In genomic region chr13:3642049-3642448, GRCm38 (mm10) we compare ENCODE assay signal across 9 mouse cellular contexts. TPM values are rescaled to one million over a fixed set of nuclear protein-coding genes. Genes with fewer than 3 reads are reported as not detected.
DNase-seq lines count a peak whose midpoint lies in the region; ATAC-seq and TF ChIP-seq lines count a peak whose summit lies in the region.
"Had no signal": no experiment of that assay in that cellular context is flagged by ENCODE, and none has a peak within 500 bp of the region (broad histone marks: within the 10 kb centered on the region; RNA-seq: fewer than 3 reads in every experiment).

No protein-coding gene starts in this region.

- H3K27me3 ChIP-seq in hindbrain, embryonic 10.5 days (ENCODE audit: insufficient read depth, poor library complexity, severe bottlenecking): no peaks in the 10 kb centered on the region
- no peaks in the 10 kb centered on the region for H3K27me3 ChIP-seq in hindbrain, embryonic 14.5 days (ENCODE audit: control insufficient read depth, insufficient read depth, low read length)
- no peaks in the 10 kb centered on the region for H3K27me3 ChIP-seq in hindbrain, postnatal 0 days (ENCODE audit: insufficient read depth, low read length)
- H3K27me3 ChIP-seq in liver, embryonic 15.5 days: no peaks in the 10 kb centered on the region
- H3K27me3 ChIP-seq: embryonic facial prominence, embryonic 12.5 days had no signal

- H3K27ac ChIP-seq in hindbrain, embryonic 10.5 days: no peak overlapping the region
- no peak overlapping the region for H3K27ac ChIP-seq in hindbrain, embryonic 14.5 days
- no peak overlapping the region for H3K27ac ChIP-seq in hindbrain, postnatal 0 days
- H3K27ac ChIP-seq in liver, embryonic 15.5 days (replicated peaks): 0 out of 2 replicates have a peak overlapping the region, but pooled peaks have one; percentile 14
- H3K27ac ChIP-seq: embryonic facial prominence, embryonic 12.5 days had no signal

- DNase-seq in hindbrain, embryonic 10.5 days (ENCODE audit: low spot score): peak; percentile 32
- DNase-seq in hindbrain, embryonic 14.5 days (ENCODE audit: low spot score): no peak
- DNase-seq in R1 (ENCODE audit: low read depth, low spot score): peak; percentile 57
- no peak for DNase-seq in hindbrain, postnatal 0 days (ENCODE audit: low spot score)
- peak; percentile 31 for DNase-seq in retina, embryonic 14.5 days (ENCODE audit: low spot score)
- DNase-seq in cerebellum, postnatal 25 days: no peak
- no peak for DNase-seq in layer of hippocampus, postnatal 36 days

- TF ChIP-seq CTCF in hindbrain, postnatal 0 days (IDR thresholded peaks at IDR 0.05; ENCODE audit: low read depth): peak; percentile 33

- WGBS in hindbrain, embryonic 10.5 days: 72% methylated on average over 9 of the region's 9 CpGs
- WGBS in hindbrain, embryonic 14.5 days: 77% methylated on average over 9 of the region's 9 CpGs
- 71% methylated on average over 9 of the region's 9 CpGs for WGBS in hindbrain, postnatal 0 days
- WGBS in liver, embryonic 15.5 days (ENCODE audit: insufficient replicate concordance): 64% methylated on average over 9 of the region's 9 CpGs

- peaks cover 32% of the 10 kb centered on the region for H3K36me3 ChIP-seq in hindbrain, embryonic 10.5 days
- H3K36me3 ChIP-seq in hindbrain, embryonic 14.5 days (replicated peaks; ENCODE audit: control insufficient read depth, insufficient read depth): peaks cover 8% of the 10 kb centered on the region; the same call in 1 of the 2 replicates
- H3K36me3 ChIP-seq in hindbrain, postnatal 0 days (ENCODE audit: insufficient read depth, low read length): no peaks in the 10 kb centered on the region
- no peaks in the 10 kb centered on the region for H3K36me3 ChIP-seq in liver, embryonic 15.5 days (replicated peaks)

- ATAC-seq in hindbrain, embryonic 14.5 days (ENCODE audit: low FRiP score): no peak
- ATAC-seq in hindbrain, postnatal 0 days: peak; percentile 70
- ATAC-seq in liver, embryonic 15.5 days (ENCODE audit: insufficient read depth): no peak

- no peak overlapping the region for H3K4me2 ChIP-seq in hindbrain, embryonic 14.5 days (replicated peaks)
- H3K4me2 ChIP-seq in hindbrain, postnatal 0 days (ENCODE audit: low read depth, low read length): no peak overlapping the region
- H3K4me2 ChIP-seq in liver, embryonic 15.5 days: no peak overlapping the region
- H3K4me2 ChIP-seq: embryonic facial prominence, embryonic 12.5 days had no signal

- H3K9me3 ChIP-seq in hindbrain, embryonic 10.5 days: no peaks in the 10 kb centered on the region
- no peaks in the 10 kb centered on the region for H3K9me3 ChIP-seq in hindbrain, embryonic 14.5 days (ENCODE audit: control insufficient read depth, low read length)
- no peaks in the 10 kb centered on the region for H3K9me3 ChIP-seq in hindbrain, postnatal 0 days (ENCODE audit: low read length)
- H3K9me3 ChIP-seq in liver, embryonic 15.5 days (replicated peaks): no peaks in the 10 kb centered on the region
- H3K9me3 ChIP-seq: embryonic facial prominence, embryonic 12.5 days had no signal

- no peak overlapping the region for H3K4me3 ChIP-seq in hindbrain, embryonic 10.5 days
- no peak overlapping the region for H3K4me3 ChIP-seq in hindbrain, embryonic 14.5 days (replicated peaks; ENCODE audit: low read length)
- no peak overlapping the region for H3K4me3 ChIP-seq in hindbrain, postnatal 0 days (ENCODE audit: low read length)
- H3K4me3 ChIP-seq in liver, embryonic 15.5 days (replicated peaks): no peak overlapping the region
- H3K4me3 ChIP-seq: embryonic facial prominence, embryonic 12.5 days had no signal

- H3K9ac ChIP-seq in hindbrain, embryonic 14.5 days: no peak overlapping the region
- no peak overlapping the region for H3K9ac ChIP-seq in hindbrain, postnatal 0 days (replicated peaks; ENCODE audit: low read length)
- no peak overlapping the region for H3K9ac ChIP-seq in liver, embryonic 15.5 days
- H3K9ac ChIP-seq: embryonic facial prominence, embryonic 12.5 days had no signal

- no peaks in the 10 kb centered on the region for H3K4me1 ChIP-seq in hindbrain, embryonic 10.5 days (replicated peaks)
- H3K4me1 ChIP-seq in hindbrain, embryonic 14.5 days (replicated peaks; ENCODE audit: control insufficient read depth, insufficient read depth, low read length): no peaks in the 10 kb centered on the region
- H3K4me1 ChIP-seq in hindbrain, postnatal 0 days (ENCODE audit: insufficient read depth, low read length): no peaks in the 10 kb centered on the region
- no peaks in the 10 kb centered on the region for H3K4me1 ChIP-seq in liver, embryonic 15.5 days (replicated peaks)
- H3K4me1 ChIP-seq: embryonic facial prominence, embryonic 12.5 days had no signal

RNA-seq across cellular contexts. Expression of gene Asb13, which starts 8.2 kb away (rescaled TPM):
- polyA plus RNA-seq in hindbrain, embryonic 10.5 days (2016; fragmentation: Nextera tagmentation; extraction: Ambion mirVana): 14.3 and 16.2 TPM in 2 replicates
- polyA plus RNA-seq in hindbrain, embryonic 14.5 days (2014; fragmentation: Nextera tagmentation; extraction: Ambion mirVana): 10.0 and 12.2 TPM in 2 replicates
- total RNA-seq in hindbrain, postnatal 0 days (2014; rRNA removed): 16.6 and 17.3 TPM in 2 replicates
- 14.1 and 16.5 TPM in 2 replicates for polyA plus RNA-seq in hindbrain, postnatal 0 days (2015; fragmentation: Nextera tagmentation; extraction: Ambion mirVana)
- 3.5 and 3.9 TPM in 2 replicates for polyA plus RNA-seq in liver, embryonic 15.5 days (2015; fragmentation: Nextera tagmentation; extraction: Ambion mirVana)
- 10 to 100 TPM; 31.5 to 34.5 TPM for total RNA-seq in layer of hippocampus, postnatal 36 days (2021)

RNA-seq across cellular contexts. Expression of gene Fam208b, which starts 31.1 kb away (rescaled TPM):
- polyA plus RNA-seq in hindbrain, embryonic 10.5 days (2016; fragmentation: Nextera tagmentation; extraction: Ambion mirVana): 14.2 and 17.7 TPM in 2 replicates
- polyA plus RNA-seq in hindbrain, embryonic 14.5 days (2014; fragmentation: Nextera tagmentation; extraction: Ambion mirVana): 17.2 and 22.0 TPM in 2 replicates
- 25.4 and 36.7 TPM in 2 replicates for total RNA-seq in hindbrain, postnatal 0 days (2014; rRNA removed)
- 8.4 and 9.9 TPM in 2 replicates for polyA plus RNA-seq in hindbrain, postnatal 0 days (2015; fragmentation: Nextera tagmentation; extraction: Ambion mirVana)
- 3.1 and 4.0 TPM in 2 replicates for polyA plus RNA-seq in liver, embryonic 15.5 days (2015; fragmentation: Nextera tagmentation; extraction: Ambion mirVana)
- 10 to 100 TPM; 23.0 to 29.5 TPM for total RNA-seq in layer of hippocampus, postnatal 36 days (2021)

Comparison
In these comparisons a context has a peak if more than half of its experiments do, and no peak if none do; other contexts are left out.
1. DNase-seq: peak in hindbrain, embryonic 10.5 days (single experiment), R1 (single experiment) and retina, embryonic 14.5 days (single experiment); none in hindbrain, embryonic 14.5 days (single experiment), hindbrain, postnatal 0 days (single experiment), cerebellum, postnatal 25 days (0 of 2) and layer of hippocampus, postnatal 36 days (0 of 2).